Mouse (Mus musculus) limb, embryonic 11.5 days (tissue): ENCODE data around the gene Kcnd3. TPM values are rescaled to one million over a fixed set of nuclear protein-coding genes. Genes with fewer than 3 reads are reported as not detected.

Experiments used
- ATAC-seq: fragments of 200-750 bp; cut with Nextera tagmentation; 2 replicates; pipeline ENCODE4 v1.8.0; 2017; ENCODE audit warnings: low read depth; ENCODE audit not compliant: insufficient number of reproducible peaks, low FRiP score, low TSS enrichment
- DNase-seq: peaks from one replicate; pipeline ENCODE4 v3.0.0-alpha.2; 2015; ENCODE audit warnings: low spot score
- H3K27ac ChIP-seq: fragments of 300-500 bp; sonication (generic); replicated peaks from 2 replicates; pipeline ENCODE4 v1.5.1; 2014; ENCODE audit warnings: low read depth, mild to moderate bottlenecking, low read length
- H3K27me3 ChIP-seq: fragments of 300-500 bp; sonication (generic); 2 replicates; pipeline ENCODE4 v1.6.1; 2014; ENCODE audit warnings: mild to moderate bottlenecking, low read length, mixed read lengths; ENCODE audit not compliant: control insufficient read depth, insufficient read depth
- H3K36me3 ChIP-seq: fragments of 300-500 bp; sonication (generic); 2 replicates; pipeline ENCODE4 v1.6.1; 2014; ENCODE audit warnings: mild to moderate bottlenecking, low read length, moderate library complexity, mixed read lengths; ENCODE audit not compliant: control insufficient read depth, insufficient read depth
- H3K4me1 ChIP-seq: fragments of 300-500 bp; sonication (generic); 2 replicates; pipeline ENCODE4 v1.6.1; 2014; ENCODE audit warnings: low read length, mixed read lengths; ENCODE audit not compliant: control insufficient read depth, insufficient read depth
- H3K4me2 ChIP-seq: fragments of 300-500 bp; sonication (generic); 2 replicates; pipeline ENCODE4 v1.6.1; 2014; ENCODE audit warnings: low read depth, mild to moderate bottlenecking, moderate library complexity; ENCODE audit not compliant: severe bottlenecking
- H3K4me3 ChIP-seq: fragments of 300-500 bp; sonication (generic); 2 replicates; pipeline ENCODE4 v1.5.1; 2014; ENCODE audit warnings: low read depth, low read length
- H3K9ac ChIP-seq: fragments of 300-500 bp; sonication (generic); 2 replicates; pipeline ENCODE4 v1.6.1; 2014; ENCODE audit warnings: mild to moderate bottlenecking, low read length
- H3K9me3 ChIP-seq: fragments of 300-500 bp; sonication (generic); 2 replicates; pipeline ENCODE4 v1.6.1; 2016; ENCODE audit warnings: low read length; ENCODE audit not compliant: control insufficient read depth
- WGBS: fragments of 180-500 bp; shearing (Covaris S2); extraction: QIAGEN DNeasy Blood & Tissue Kit; methylation state at CpG from one replicate; pipeline ENCODE4 v1.1.7; 2014; 5-methylcytosine and 5-hydroxymethylcytosine counted together
- polyA plus RNA-seq: library from polyadenylated mRNA; unstranded; fragments of >200 nt; fragmentation: Nextera tagmentation; extraction: Ambion mirVana; gene quantifications from 2 replicates; pipeline ENCODE4 v1.2.1, GENCODE M21; 2014

Kcnd3 gene
- polyA plus RNA-seq, 1 experiment from 2014 or later = 0.12 TPM

DNA sequence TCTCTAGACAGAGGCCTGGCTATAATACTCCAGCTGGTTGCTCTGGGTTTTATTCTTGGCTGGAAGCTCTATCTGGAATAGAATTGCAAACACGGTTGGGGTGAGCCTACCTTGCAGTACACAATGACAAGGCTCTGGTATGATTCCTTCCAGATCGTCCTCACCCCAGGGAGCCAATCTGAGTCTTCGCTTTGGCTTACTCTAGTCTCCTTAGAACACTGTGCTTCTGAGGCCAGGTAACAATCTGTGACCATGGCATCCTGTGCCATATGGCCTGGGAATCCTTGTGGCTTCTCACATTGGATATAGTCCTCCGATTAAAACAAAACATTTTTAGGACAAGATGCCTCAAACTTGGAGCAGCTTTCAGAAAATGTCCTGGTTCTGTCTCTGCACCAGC is 40.4 kb upstream of the Kcnd3 start:
- Histone ChIP-seq H3K27me3 (no peaks in the 10 kb centered on the region), H3K4me1 (no peaks in the 10 kb centered on the region), H3K4me2 (no peak overlapping the region), H3K27ac (no peak overlapping the region), H3K9ac (no peak overlapping the region), H3K36me3 (no peaks in the 10 kb centered on the region), H3K9me3 (no peaks in the 10 kb centered on the region), H3K4me3 (no peak overlapping the region)
- no peak for ATAC-seq
- no peak for DNase-seq
- WGBS = 81% methylated on average over 4 of the region's 4 CpGs

DNA sequence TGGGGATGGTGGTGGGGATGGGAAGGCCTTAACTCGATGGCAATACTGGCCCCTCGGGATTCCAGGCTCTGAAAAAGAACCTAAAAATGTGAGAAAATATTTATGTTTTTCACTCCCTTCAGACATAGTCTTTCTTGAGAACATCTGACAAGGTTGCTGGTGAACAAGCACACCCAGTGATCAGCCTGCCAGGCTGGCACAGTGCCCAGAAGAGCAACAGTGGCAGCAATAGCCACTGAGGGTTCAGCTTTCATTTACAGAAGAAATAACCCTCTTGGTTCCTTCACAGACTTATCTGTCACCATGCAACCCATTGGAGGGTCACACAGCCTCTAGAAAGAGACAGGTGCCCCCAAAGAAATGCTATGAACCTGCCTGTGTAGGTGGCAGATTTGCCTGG is 39.9 kb upstream of the Kcnd3 start:
- WGBS = 78% methylated on average over 2 of the region's 2 CpGs
- Histone ChIP-seq H3K4me3 (no peak overlapping the region), H3K27ac (no peak overlapping the region), H3K4me2 (no peak overlapping the region), H3K9ac (no peak overlapping the region), H3K9me3 (no peaks in the 10 kb centered on the region), H3K36me3 (no peaks in the 10 kb centered on the region), H3K4me1 (no peaks in the 10 kb centered on the region), H3K27me3 (no peaks in the 10 kb centered on the region)
- no peak for DNase-seq
- no peak for ATAC-seq

DNA sequence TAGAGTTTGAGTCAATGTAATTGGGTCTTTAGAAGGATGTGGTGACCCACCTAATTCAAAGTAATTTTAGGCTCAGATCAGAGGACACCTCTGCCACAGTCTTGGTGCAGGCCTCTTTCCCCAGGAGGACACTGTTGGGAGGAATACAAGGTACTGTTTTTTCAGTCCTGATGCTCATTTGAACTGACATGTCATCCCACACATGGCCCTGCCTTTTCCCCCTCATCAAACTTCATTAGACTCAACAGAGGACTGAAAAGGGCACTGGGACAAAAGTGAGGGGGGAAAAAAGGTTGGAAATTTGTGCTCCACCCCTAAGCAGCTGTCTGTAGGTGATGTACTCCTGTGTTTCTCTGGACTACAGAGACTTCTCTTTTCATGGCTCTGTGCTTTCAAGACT is 39.4 kb upstream of the Kcnd3 start:
- no peaks in the 10 kb centered on the region for H3K4me1 ChIP-seq
- H3K4me3 ChIP-seq = no peak overlapping the region
- H3K36me3 ChIP-seq = no peaks in the 10 kb centered on the region
- no peak overlapping the region for H3K27ac ChIP-seq
- H3K4me2 ChIP-seq = no peak overlapping the region
- DNase-seq (no peak), ATAC-seq (no peak)
- H3K9me3 ChIP-seq = no peaks in the 10 kb centered on the region
- H3K27me3 ChIP-seq = no peaks in the 10 kb centered on the region
- H3K9ac ChIP-seq = no peak overlapping the region

DNA sequence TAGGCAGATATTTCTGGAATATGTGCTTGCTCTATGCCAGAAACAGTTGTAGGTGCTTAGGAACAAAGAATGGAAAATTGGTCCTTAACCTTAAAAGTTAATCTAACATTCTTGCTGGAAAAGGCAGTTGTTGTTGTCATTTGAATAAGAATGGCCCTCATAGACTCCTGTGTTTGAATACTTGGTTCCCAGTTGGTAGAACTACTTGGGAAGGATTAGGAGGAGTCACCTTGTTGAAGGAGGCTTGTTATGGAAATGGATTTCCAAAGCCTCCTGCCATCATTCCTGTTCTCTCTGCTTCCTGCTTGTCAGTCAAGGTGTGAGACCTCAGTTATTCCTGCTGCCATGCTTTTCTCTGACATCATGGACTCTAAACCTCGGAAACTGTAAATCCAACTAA is 33.7 kb upstream of the Kcnd3 start:
- Histone ChIP-seq H3K36me3 (no peaks in the 10 kb centered on the region), H3K27ac (no peak overlapping the region), H3K4me3 (no peak overlapping the region), H3K27me3 (no peaks in the 10 kb centered on the region), H3K4me2 (no peak overlapping the region), H3K4me1 (no peaks in the 10 kb centered on the region), H3K9ac (no peak overlapping the region), H3K9me3 (no peaks in the 10 kb centered on the region)
- ATAC-seq (no peak), DNase-seq (no peak)
- 86% methylated on average over 1 of the region's 1 CpGs for WGBS

DNA sequence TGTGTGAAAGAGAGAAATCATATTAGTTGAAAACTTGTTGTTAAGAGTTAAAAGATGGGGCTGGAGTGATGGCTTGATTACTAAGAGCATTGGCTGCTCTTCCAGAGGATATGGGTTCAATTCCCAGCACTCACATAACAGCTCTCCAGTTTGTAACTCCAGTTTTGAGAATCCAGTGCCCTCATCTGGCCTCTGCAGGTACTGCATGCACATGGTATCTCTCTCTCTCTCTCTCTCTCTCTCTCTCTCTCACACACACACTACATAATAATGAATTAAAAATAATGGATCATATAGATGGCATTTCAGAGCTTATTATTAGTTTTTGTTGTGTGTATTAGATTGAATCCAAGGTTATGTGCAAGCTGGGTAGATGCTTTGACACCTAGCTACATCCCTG is 29.7 kb upstream of the Kcnd3 start:
- Histone ChIP-seq H3K9ac (no peak overlapping the region), H3K27me3 (no peaks in the 10 kb centered on the region), H3K9me3 (no peaks in the 10 kb centered on the region), H3K4me2 (no peak overlapping the region), H3K27ac (no peak overlapping the region), H3K4me1 (no peaks in the 10 kb centered on the region), H3K4me3 (no peak overlapping the region), H3K36me3 (no peaks in the 10 kb centered on the region)
- DNase-seq (no peak), ATAC-seq (no peak)

DNA sequence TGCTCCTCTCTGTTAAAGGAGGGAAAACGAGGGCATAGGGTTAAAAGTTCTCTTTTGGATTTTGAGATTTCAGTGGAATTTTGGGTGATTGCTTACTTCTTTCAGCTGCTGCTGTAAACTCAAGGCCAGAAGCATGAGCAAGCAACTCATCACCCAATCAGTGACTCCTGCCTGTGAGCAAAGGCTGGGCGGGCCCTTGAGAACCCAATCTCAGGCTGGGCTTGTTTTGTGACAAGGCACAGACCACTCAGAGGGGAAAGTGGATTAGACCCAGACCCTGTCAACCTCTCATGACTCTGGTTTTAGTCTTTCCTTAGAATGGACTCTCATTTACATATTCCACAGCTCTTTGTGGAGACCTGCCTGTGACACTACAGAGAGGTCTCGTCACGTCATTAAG is 28.7 kb upstream of the Kcnd3 start:
- H3K27me3 ChIP-seq = no peaks in the 10 kb centered on the region
- H3K9ac ChIP-seq = no peak overlapping the region
- WGBS = 32% methylated on average over 4 of the region's 4 CpGs
- H3K36me3 ChIP-seq = no peaks in the 10 kb centered on the region
- no peak for DNase-seq
- no peak overlapping the region for H3K4me2 ChIP-seq
- no peak overlapping the region for H3K4me3 ChIP-seq
- no peak overlapping the region for H3K27ac ChIP-seq
- no peaks in the 10 kb centered on the region for H3K9me3 ChIP-seq
- no peaks in the 10 kb centered on the region for H3K4me1 ChIP-seq
- no peak for ATAC-seq

DNA sequence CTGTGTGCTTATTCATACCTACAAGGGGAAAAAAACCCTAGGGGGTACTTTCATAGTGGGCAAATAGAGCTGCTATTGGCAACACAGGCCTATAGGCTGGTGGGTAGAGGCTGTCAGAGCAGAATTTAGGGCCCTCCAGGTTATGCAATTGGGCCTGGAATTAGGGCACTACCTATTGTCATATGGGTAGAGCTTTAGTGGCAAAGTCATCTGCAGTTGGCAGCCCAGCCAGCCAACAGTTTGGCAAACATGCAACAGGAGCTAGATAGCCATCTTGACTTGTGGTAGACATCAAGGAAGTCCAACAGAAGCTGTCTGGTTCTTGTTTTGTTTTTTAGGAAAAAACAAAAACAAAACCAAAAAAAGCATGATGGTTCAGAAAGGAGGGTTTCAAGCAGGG is 23.5 kb upstream of the Kcnd3 start:
- no peaks in the 10 kb centered on the region for H3K4me1 ChIP-seq
- H3K4me2 ChIP-seq = no peak overlapping the region
- no peak overlapping the region for H3K4me3 ChIP-seq
- H3K9me3 ChIP-seq = no peaks in the 10 kb centered on the region
- DNase-seq (no peak), ATAC-seq (no peak)
- no peak overlapping the region for H3K9ac ChIP-seq
- no peaks in the 10 kb centered on the region for H3K27me3 ChIP-seq
- no peaks in the 10 kb centered on the region for H3K36me3 ChIP-seq
- no peak overlapping the region for H3K27ac ChIP-seq

DNA sequence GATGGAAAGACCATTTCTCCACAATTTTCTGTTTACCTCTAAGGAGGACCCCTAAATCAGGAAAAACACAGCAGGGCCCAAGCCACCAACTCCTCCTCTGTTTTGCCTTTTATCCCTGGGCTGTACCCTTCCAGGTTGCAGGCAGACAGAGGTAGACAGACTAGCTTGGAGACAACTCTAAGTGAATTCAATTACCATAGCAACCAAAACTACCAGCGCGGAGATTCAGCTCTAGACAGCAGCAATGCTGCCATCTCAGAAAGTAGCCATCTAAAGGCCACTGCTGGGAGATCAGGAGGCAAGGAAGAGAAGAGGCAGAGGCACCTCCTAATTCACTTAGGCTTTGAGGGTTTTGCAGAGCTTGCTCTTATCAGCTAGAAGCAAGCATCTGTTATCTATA is 15.7 kb upstream of the Kcnd3 start:
- no peaks in the 10 kb centered on the region for H3K36me3 ChIP-seq
- no peak overlapping the region for H3K4me3 ChIP-seq
- H3K9ac ChIP-seq = no peak overlapping the region
- H3K4me1 ChIP-seq = no peaks in the 10 kb centered on the region
- H3K9me3 ChIP-seq = no peaks in the 10 kb centered on the region
- no peak for ATAC-seq
- WGBS = 63% methylated on average over 2 of the region's 2 CpGs
- no peaks in the 10 kb centered on the region for H3K27me3 ChIP-seq
- no peak overlapping the region for H3K27ac ChIP-seq
- no peak for DNase-seq
- H3K4me2 ChIP-seq = no peak overlapping the region

DNA sequence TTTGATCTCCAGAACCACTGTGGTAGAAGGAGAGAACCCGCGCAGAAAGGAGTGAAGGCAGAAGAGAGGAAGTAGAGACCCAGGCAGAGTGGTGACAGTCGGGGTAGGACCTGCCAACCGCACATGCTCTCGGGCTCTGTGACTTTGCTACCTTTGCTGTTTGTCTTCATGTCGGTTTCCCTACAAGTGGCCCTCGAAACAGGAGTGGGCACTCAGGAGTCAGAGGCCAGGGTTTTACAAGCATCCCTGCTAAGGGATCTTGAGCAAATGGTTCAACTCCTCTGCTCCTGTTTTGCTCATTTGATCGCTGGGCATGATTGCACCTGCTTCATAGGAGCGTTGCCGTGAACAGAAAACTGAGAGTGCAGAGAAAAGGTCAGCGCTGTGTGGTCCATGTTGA is 15.2 kb upstream of the Kcnd3 start:
- 84% methylated on average over 11 of the region's 11 CpGs for WGBS
- Histone ChIP-seq H3K4me2 (no peak overlapping the region), H3K9ac (no peak overlapping the region)

More for the DNA sequence above, 15.2 kb upstream of the Kcnd3 start:
- H3K27ac ChIP-seq = no peak overlapping the region
- H3K4me1 ChIP-seq = no peaks in the 10 kb centered on the region
- H3K27me3 ChIP-seq = no peaks in the 10 kb centered on the region
- DNase-seq = no peak
- ATAC-seq = no peak
- H3K9me3 ChIP-seq = no peaks in the 10 kb centered on the region
- H3K36me3 ChIP-seq = no peaks in the 10 kb centered on the region
- no peak overlapping the region for H3K4me3 ChIP-seq
